Mouse (Mus musculus) hindbrain, embryonic 15.5 days (tissue): Measurements from ENCODE around the gene Zyg11b. TPM values are rescaled to one million over a fixed set of nuclear protein-coding genes. Genes with fewer than 3 reads are reported as not detected.

Source experiments
- ATAC-seq: fragments of 200-750 bp; cut with Nextera tagmentation; 2 replicates; pipeline ENCODE4 v1.8.0; 2017; ENCODE audit warnings: low read depth, moderate number of reproducible peaks, moderate TSS enrichment; ENCODE audit not compliant: low FRiP score
- H3K27ac ChIP-seq: fragments of 300-500 bp; sonication (generic); replicated peaks from 2 replicates; pipeline ENCODE4 v1.5.1; 2015; ENCODE audit warnings: mild to moderate bottlenecking, inconsistent platforms
- H3K27me3 ChIP-seq: fragments of 300-500 bp; sonication (generic); 2 replicates; pipeline ENCODE4 v1.6.1; 2015; ENCODE audit warnings: control low read depth, inconsistent platforms
- H3K36me3 ChIP-seq: fragments of 300-500 bp; sonication (generic); 2 replicates; pipeline ENCODE4 v1.6.1; 2015; ENCODE audit warnings: control low read depth, inconsistent platforms
- H3K4me1 ChIP-seq: fragments of 300-500 bp; sonication (generic); replicated peaks from 2 replicates; pipeline ENCODE4 v1.6.1; 2015; ENCODE audit warnings: control low read depth, inconsistent platforms
- H3K4me2 ChIP-seq: fragments of 300-500 bp; sonication (generic); 2 replicates; pipeline ENCODE4 v1.6.1; 2015; ENCODE audit warnings: moderate library complexity, mild to moderate bottlenecking, inconsistent platforms
- H3K4me3 ChIP-seq: fragments of 300-500 bp; sonication (generic); 2 replicates; pipeline ENCODE4 v1.5.1; 2015; ENCODE audit warnings: mild to moderate bottlenecking, inconsistent platforms
- H3K9ac ChIP-seq: fragments of 300-500 bp; sonication (generic); 2 replicates; pipeline ENCODE4 v1.6.1; 2015; ENCODE audit warnings: inconsistent platforms
- H3K9me3 ChIP-seq: fragments of 300-500 bp; sonication (generic); 2 replicates; pipeline ENCODE4 v1.6.1; 2016; ENCODE audit warnings: control low read depth, inconsistent platforms
- WGBS: fragments of 180-500 bp; shearing (Covaris S2); methylation state at CpG from one replicate; pipeline ENCODE4 v1.1.7; 2015; 5-methylcytosine and 5-hydroxymethylcytosine counted together
- polyA plus RNA-seq: library from polyadenylated mRNA; unstranded; fragments of >200 nt; fragmentation: Nextera tagmentation; extraction: Ambion mirVana; gene quantifications from 2 replicates; pipeline ENCODE4 v1.2.1, GENCODE M21; 2015

The Zyg11b gene
- polyA plus RNA-seq, 1 experiment from 2014 or later, result 31.5 TPM

GRCm38 (mm10) chr4:108314041-108314440, 13.1 kb upstream of the Zyg11b start:
- ATAC-seq, result no peak
- Histone ChIP-seq H3K27me3 (no peaks in the 10 kb centered on the region), H3K9ac (no peak overlapping the region), H3K9me3 (no peaks in the 10 kb centered on the region), H3K4me3 (no peak overlapping the region), H3K4me2 (no peak overlapping the region), H3K36me3 (no peaks in the 10 kb centered on the region), H3K27ac (no peak overlapping the region), H3K4me1 (no peaks in the 10 kb centered on the region)
- 50% methylated on average over 5 of the region's 5 CpGs for WGBS

GRCm38 (mm10) chr4:108310706-108311105, 9.8 kb upstream of the Zyg11b start:
- H3K27me3 ChIP-seq, result no peaks in the 10 kb centered on the region
- no peaks in the 10 kb centered on the region for H3K9me3 ChIP-seq
- no peak overlapping the region for H3K9ac ChIP-seq
- no peak overlapping the region for H3K4me2 ChIP-seq
- H3K4me1 ChIP-seq, result no peaks in the 10 kb centered on the region
- H3K27ac ChIP-seq, result no peak overlapping the region
- no peak for ATAC-seq
- H3K4me3 ChIP-seq, result no peak overlapping the region
- WGBS, result 80% methylated on average over 6 of the region's 6 CpGs
- H3K36me3 ChIP-seq, result no peaks in the 10 kb centered on the region

- Histone ChIP-seq H3K27me3 (no peaks in the 10 kb centered on the region), H3K4me1 (peaks cover 21% of the 10 kb centered on the region), H3K4me2 (no peak overlapping the region), H3K36me3 (no peaks in the 10 kb centered on the region), H3K27ac (no peak overlapping the region), H3K9ac (no peak overlapping the region), H3K9me3 (no peaks in the 10 kb centered on the region), H3K4me3 (no peak overlapping the region)
- 81% methylated on average over 5 of the region's 5 CpGs for WGBS
- ATAC-seq, result no peak
These were observed 1.5 kb upstream of the Zyg11b start for GRCm38 (mm10) chr4:108302296-108302890.

GRCm38 (mm10) chr4:108300266-108300665, 630 bp downstream of the Zyg11b start:
- 1% methylated on average over 14 of the region's 14 CpGs for WGBS
- no peaks in the 10 kb centered on the region for H3K36me3 ChIP-seq
- peak overlapping the region; percentile 88 for H3K27ac ChIP-seq
- no peaks in the 10 kb centered on the region for H3K9me3 ChIP-seq
- peaks cover 21% of the 10 kb centered on the region for H3K4me1 ChIP-seq
- H3K27me3 ChIP-seq, result no peaks in the 10 kb centered on the region
- peak overlapping the region; percentile 72 for H3K4me3 ChIP-seq
- ATAC-seq, result peak; percentile 20; the same call in 1 of the 2 replicates
- H3K9ac ChIP-seq, result peak overlapping the region; percentile 90
- H3K4me2 ChIP-seq, result peak overlapping the region; percentile 60

GRCm38 (mm10) chr4:108276973-108277372, 23.9 kb downstream of the Zyg11b start:
- H3K36me3 ChIP-seq, result no peaks in the 10 kb centered on the region

GRCm38 (mm10) chr4:108272286-108272685, 28.6 kb downstream of the Zyg11b start:
- no peak overlapping the region for H3K9ac ChIP-seq
- no peaks in the 10 kb centered on the region for H3K27me3 ChIP-seq
- H3K36me3 ChIP-seq, result peaks cover 18% of the 10 kb centered on the region
- WGBS, result 70% methylated on average over 4 of the region's 4 CpGs
- H3K4me3 ChIP-seq, result no peak overlapping the region
- no peak for ATAC-seq
- H3K4me1 ChIP-seq, result no peaks in the 10 kb centered on the region
- no peak overlapping the region for H3K4me2 ChIP-seq
- no peaks in the 10 kb centered on the region for H3K9me3 ChIP-seq
- H3K27ac ChIP-seq, result no peak overlapping the region

More at GRCm38 (mm10) chr4:108276973-108277372, 23.9 kb downstream of the Zyg11b start:
- H3K4me2 ChIP-seq, result no peak overlapping the region
- no peak overlapping the region for H3K9ac ChIP-seq
- H3K27me3 ChIP-seq, result no peaks in the 10 kb centered on the region
- H3K4me3 ChIP-seq, result no peak overlapping the region
- no peaks in the 10 kb centered on the region for H3K9me3 ChIP-seq
- WGBS, result 97% methylated on average over 3 of the region's 3 CpGs
- no peaks in the 10 kb centered on the region for H3K4me1 ChIP-seq
- no peak overlapping the region for H3K27ac ChIP-seq
- no peak for ATAC-seq

- Histone ChIP-seq H3K9ac (no peak overlapping the region), H3K9me3 (no peaks in the 10 kb centered on the region), H3K27me3 (no peaks in the 10 kb centered on the region), H3K4me3 (no peak overlapping the region), H3K36me3 (peaks cover 48% of the 10 kb centered on the region), H3K4me1 (no peaks in the 10 kb centered on the region), H3K27ac (no peak overlapping the region), H3K4me2 (no peak overlapping the region)
- no peak for ATAC-seq
- 95% methylated on average over 7 of the region's 7 CpGs for WGBS
These were observed 35.1 kb downstream of the Zyg11b start for GRCm38 (mm10) chr4:108265774-108266173.

- 93% methylated on average over 6 of the region's 6 CpGs for WGBS
- no peak for ATAC-seq
- H3K4me3 ChIP-seq, result no peak overlapping the region
These were observed 47.6 kb downstream of the Zyg11b start for GRCm38 (mm10) chr4:108253317-108253716.

GRCm38 (mm10) chr4:108250501-108250900, 50.4 kb downstream of the Zyg11b start:
- peaks cover 70% of the 10 kb centered on the region for H3K36me3 ChIP-seq
- no peak for ATAC-seq
- 97% methylated on average over 9 of the region's 9 CpGs for WGBS
- H3K27me3 ChIP-seq, result no peaks in the 10 kb centered on the region
- H3K4me1 ChIP-seq, result no peaks in the 10 kb centered on the region
- H3K9me3 ChIP-seq, result no peaks in the 10 kb centered on the region
- no peak overlapping the region for H3K4me2 ChIP-seq
- H3K27ac ChIP-seq, result no peak overlapping the region
- H3K4me3 ChIP-seq, result no peak overlapping the region
- H3K9ac ChIP-seq, result no peak overlapping the region

More at GRCm38 (mm10) chr4:108253317-108253716, 47.6 kb downstream of the Zyg11b start:
- H3K36me3 ChIP-seq, result peaks cover 74% of the 10 kb centered on the region
- H3K4me1 ChIP-seq, result no peaks in the 10 kb centered on the region
- H3K9ac ChIP-seq, result no peak overlapping the region
- H3K9me3 ChIP-seq, result no peaks in the 10 kb centered on the region
- H3K27ac ChIP-seq, result no peak overlapping the region
- H3K4me2 ChIP-seq, result no peak overlapping the region
- no peaks in the 10 kb centered on the region for H3K27me3 ChIP-seq

- 89% methylated on average over 3 of the region's 3 CpGs for WGBS
- peaks cover 71% of the 10 kb centered on the region for H3K36me3 ChIP-seq
- ATAC-seq, result no peak
These were observed 51.6 kb downstream of the Zyg11b start for GRCm38 (mm10) chr4:108249314-108249713.

GRCm38 (mm10) chr4:108233654-108234053, 67.2 kb downstream of the Zyg11b start:
- Histone ChIP-seq H3K4me3 (no peak overlapping the region), H3K27me3 (no peaks in the 10 kb centered on the region), H3K36me3 (peaks cover 77% of the 10 kb centered on the region), H3K4me1 (no peaks in the 10 kb centered on the region), H3K27ac (no peak overlapping the region), H3K4me2 (no peak overlapping the region), H3K9ac (no peak overlapping the region), H3K9me3 (no peaks in the 10 kb centered on the region)
- ATAC-seq, result no peak
- WGBS, result 94% methylated on average over 3 of the region's 3 CpGs

More at GRCm38 (mm10) chr4:108249314-108249713, 51.6 kb downstream of the Zyg11b start:
- H3K9ac ChIP-seq, result no peak overlapping the region
- no peak overlapping the region for H3K4me3 ChIP-seq
- H3K9me3 ChIP-seq, result no peaks in the 10 kb centered on the region
- H3K4me1 ChIP-seq, result no peaks in the 10 kb centered on the region
- H3K27ac ChIP-seq, result no peak overlapping the region
- H3K4me2 ChIP-seq, result no peak overlapping the region
- no peaks in the 10 kb centered on the region for H3K27me3 ChIP-seq

GRCm38 (mm10) chr4:108225341-108225872, 75.5 kb downstream of the Zyg11b start:
- H3K9me3 ChIP-seq, result no peaks in the 10 kb centered on the region
- ATAC-seq, result no peak
- WGBS, result 47% methylated on average over 3 of the region's 3 CpGs

More at GRCm38 (mm10) chr4:108225341-108225872, 75.5 kb downstream of the Zyg11b start:
- Histone ChIP-seq H3K9ac (no peak overlapping the region), H3K4me3 (no peak overlapping the region), H3K4me1 (no peaks in the 10 kb centered on the region), H3K27ac (no peak overlapping the region), H3K27me3 (no peaks in the 10 kb centered on the region), H3K36me3 (peaks cover 5% of the 10 kb centered on the region; the same call in 1 of the 2 replicates), H3K4me2 (no peak overlapping the region)
